Mouse (Mus musculus): ENCODE measurements at regions not wholly inside any gene's neighbourhood (a gene's known extent, or its start where the extent isn't known, plus 50 kb on each side); places are given as distances from the start of the nearest gene placed in this dataset.
A peak's percentile ranks its signal among the peaks of the same experiment; 100 is the strongest.
"Not testable (repeated sequence)": the region's sequence is repeated elsewhere in the genome, so short reads cannot be mapped to it uniquely, and the experiment has no call there.

DNA sequence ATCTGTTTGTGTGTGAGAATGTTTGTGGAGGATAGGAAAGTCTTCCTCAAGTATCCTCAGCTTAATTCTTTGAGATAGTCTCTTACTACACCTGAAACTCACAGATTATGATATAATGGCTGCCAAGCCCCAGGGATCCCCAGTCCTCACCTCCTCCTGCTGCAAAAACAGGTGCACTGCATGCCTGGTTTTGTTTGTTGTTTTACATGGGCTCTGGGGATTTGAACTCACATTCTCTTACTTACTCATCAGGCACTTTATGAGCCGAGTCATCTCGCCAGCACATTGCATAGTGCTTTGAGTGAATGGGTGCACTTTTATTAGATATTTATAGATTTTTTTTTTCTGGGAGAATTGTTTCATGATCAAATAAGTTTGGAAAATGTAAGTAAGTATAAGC, 56.3 kb downstream of the Mterf1b start:
- DNase-seq (ENCODE audit: low read depth, low spot score) = no peak

DNA sequence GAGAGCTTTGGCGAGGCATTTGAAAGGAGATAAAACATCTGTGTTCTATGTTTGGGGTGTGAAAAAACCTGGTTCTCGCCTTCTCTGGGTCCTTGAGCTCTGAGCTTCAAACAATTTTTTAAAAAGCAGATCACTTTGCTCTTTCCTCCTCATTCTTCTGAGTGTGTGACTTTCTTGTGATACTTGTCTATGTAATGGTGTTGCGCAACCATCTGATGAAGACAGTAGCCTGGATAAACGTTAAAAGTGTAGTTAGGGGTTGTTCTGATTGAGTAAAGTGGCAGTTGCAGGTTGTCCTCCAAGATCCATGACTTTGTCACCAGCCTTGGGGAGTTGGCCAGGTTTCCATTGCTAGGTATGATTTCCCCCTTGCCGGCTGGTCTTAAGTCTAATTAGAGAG, 62.1 kb downstream of the Mterf1b start:
- DNase-seq (ENCODE audit: low read depth, low spot score) = not testable (repeated sequence)

DNA sequence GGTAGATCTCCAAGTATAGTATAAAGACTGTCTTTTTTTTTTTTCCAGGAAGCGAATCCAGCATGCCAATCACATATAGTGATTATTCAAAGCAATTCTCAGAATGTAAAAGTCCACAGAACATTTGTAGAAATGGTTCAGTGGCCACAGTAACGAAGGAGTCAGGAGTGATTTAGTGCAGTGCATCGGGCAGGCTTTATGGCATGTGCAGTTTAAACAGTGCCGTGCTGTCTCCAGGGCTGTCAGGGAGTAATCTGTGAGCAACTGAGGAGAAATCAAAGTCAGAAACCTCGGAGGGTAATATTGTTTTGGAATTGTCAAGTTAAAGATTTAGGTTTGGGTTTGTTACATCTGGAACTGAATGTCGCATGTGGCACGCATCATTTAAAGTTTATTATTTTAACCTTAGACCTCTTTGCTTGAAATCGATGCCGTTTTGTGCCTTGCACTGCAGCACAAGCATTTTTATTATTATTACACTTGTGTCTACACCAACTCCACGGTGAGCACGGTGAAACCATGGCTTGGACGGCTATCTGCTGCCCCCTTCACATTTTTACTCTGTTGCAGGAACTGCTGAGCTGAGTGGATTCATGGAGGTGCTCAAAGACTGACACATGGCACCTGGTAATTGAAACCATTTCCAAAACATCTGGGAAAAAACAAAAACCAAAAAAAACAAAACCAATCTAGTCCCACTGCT, 65.0 kb downstream of the Mterf1b start:
- DNase-seq (ENCODE audit: low read depth, low spot score) = no peak

DNA sequence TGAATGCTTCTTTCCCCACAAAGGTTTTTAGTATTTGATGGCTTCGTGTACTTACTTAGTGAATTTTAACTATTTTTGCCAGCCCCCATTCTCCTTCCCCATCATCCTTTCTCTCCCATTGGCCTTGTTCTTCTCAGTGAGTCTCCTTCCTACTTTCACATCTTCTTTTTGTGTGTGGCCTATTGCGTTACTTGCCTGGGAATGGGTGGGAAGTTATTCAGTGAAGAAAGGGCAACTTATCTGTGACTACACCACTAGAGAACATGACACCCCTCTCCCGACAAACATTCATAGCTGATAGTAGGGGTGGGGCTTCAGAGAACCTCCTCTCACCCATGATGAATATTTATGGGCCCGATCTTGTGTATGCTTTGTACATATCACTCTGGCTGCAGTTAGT, 67.1 kb downstream of the Mterf1b start:
- no peak for DNase-seq (ENCODE audit: low read depth, low spot score)

DNA sequence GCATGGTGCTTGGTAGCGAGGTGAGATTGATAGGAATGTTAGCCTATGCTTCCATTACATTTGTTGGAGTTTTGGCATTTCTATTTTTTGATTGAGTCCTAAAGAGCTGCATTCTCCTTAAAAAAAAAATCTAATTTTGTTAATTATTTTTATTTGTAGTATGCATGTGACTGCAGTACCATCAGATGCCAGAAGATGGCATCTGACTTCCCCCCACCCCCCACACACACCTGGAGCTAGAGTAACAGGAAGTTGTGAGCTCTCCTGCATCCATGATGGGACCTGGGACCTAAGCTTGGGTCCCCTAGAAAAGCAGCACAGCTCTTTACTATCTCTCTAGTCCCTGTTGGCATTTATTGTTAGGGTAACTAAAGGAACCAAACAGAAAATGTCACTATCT, 70.5 kb downstream of the Mterf1b start:
- no peak for DNase-seq (ENCODE audit: low read depth, low spot score)

DNA sequence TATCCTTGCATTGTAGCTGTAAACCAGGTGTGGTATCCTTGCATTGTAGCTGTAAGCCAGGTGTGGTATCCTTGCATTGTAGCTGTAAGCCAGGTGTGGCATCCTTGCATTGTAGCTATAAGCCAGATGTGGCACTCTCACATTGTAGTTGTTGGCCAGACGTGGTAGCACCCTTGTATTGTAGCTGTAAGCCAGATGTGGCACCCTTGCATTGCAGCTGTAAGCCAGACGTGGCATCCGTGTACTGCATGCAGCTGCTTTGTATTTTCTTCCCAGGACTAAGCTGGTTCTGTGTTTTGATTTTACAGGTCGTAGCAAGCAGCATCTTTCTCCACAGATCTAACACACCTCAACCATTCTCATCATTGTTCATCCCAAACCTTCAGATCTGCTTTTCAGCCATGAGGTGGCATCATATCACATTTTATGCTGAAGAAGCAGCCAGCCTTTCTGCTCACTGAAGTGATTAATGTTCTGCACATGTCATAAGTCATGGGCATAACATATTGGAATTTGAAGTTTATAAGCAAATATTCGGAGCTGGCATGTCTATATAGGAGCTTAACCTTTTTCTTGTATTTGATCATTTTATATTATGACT, 71.5 kb downstream of the Mterf1b start:
- peak; percentile 22 for DNase-seq (ENCODE audit: low read depth, low spot score)

DNA sequence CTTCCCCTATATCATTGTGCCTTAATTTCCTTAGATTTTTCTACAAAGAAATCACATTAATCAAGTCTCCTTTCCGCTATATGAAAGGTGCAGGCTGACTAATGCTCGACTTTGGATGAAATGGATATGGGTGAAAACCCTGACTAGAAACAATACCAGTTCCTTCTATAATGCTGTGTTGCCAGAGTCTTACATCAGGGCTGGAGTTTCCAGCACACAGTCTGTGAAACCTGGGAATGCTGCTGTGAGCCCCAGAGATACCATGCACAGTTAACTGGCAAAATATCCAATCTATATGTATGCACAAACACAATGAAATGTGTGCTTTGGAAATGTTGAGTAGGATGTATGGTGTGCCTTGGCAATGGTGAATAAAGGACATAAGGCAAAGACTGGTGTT, 75.5 kb downstream of the Mterf1b start:
- DNase-seq (ENCODE audit: low read depth, low spot score) = no peak

DNA sequence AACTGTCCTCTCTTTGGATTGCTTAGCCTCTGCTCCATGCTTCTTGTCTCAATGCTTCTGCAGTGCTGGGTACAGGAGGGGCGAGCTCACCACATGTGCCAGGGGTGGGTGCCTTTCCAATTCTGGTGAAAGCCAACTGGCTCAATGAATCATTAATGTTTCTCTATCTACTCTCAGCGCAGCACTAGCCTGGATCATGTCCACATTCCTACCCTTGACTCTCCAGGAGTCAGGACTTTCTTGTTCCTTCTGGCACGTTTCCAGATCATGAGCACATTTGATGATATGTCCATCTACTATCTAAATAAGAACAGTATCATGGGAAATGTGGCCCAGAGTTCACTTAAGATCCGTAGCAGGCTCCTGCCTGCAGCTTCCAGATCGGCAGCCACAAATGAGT, 80.8 kb downstream of the Mterf1b start:
- no peak for DNase-seq (ENCODE audit: low read depth, low spot score)

DNA sequence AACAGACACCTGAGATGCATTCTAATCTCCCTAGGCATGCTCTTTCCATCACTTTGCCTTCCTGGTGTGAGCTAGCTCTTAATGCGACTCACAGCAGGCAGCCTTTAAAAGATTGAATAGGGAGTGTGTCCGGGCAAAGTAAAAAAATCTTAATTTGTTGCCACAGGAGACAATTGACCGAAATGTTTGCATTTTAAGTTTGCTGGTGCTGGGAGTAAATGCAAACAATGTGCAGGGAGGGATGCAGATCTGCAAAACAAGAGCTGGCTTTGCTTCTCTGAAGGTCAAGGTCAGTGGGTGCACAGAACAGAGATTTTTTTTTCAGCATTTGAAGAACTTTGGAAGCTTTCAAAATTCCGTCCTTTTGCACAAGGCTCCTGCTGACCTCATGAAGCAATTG, 111.4 kb downstream of the Mterf1b start:
- DNase-seq (ENCODE audit: low read depth, low spot score) = no peak

DNA sequence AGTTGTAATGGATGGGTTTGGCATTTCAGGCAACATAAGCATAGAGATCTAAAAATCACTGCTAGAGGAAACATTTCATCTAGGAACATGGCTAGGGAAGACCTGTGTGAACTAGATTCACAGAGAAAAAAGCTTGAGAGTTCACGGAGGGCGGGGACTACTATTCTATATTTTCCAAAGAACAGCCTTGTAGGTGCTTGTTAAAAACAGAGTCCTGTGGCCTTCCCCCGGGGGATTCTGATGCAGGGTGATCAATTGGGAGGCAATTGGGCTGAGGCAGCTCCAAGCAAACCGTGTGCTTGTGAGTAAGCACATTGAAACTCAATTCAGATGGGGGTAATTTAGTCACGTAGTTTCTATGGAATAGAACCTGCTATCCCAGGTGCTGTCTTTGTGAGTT, 112.0 kb downstream of the Mterf1b start:
- no peak for DNase-seq (ENCODE audit: low read depth, low spot score)

DNA sequence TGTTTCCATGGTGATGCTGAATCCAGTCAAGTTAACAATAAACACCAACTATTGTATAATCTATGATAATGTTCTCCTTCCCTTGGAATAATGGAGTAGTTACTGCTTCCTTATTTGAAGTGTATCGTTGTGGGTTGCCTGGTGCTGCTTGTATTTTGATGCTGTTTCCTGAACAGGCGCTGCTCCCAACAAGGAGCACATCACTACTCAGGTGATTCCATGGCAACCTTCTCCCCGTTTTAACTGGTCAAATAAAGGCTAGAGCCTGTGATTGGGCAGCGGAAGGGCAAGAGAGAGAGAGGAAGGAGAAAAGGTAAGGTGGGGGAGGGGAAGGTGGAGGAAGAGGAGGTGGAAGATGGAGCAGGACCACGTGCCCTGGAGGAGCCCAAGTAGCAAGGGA, 116.3 kb downstream of the Mterf1b start:
- DNase-seq (ENCODE audit: low read depth, low spot score) = no peak

DNA sequence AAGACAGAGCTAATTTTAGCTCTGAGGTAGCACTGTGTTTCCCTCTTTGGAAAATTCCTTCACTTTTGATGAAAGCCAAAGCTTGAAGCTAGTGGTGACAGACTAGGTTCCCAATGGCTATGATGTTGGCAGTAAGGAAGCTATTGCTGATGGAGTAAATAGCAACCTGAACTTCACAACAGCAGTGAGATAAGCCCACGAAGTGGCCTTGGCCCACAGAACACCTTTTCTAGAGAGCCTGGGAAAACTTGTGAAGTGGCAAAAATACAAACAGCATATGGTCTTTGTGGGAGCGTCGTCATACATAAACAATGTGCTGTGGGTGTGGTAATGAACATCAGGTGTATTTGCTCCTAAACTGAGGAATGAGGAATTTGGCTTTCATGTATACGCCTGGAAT, 119.0 kb downstream of the Mterf1b start:
- no peak for DNase-seq (ENCODE audit: low read depth, low spot score)

DNA sequence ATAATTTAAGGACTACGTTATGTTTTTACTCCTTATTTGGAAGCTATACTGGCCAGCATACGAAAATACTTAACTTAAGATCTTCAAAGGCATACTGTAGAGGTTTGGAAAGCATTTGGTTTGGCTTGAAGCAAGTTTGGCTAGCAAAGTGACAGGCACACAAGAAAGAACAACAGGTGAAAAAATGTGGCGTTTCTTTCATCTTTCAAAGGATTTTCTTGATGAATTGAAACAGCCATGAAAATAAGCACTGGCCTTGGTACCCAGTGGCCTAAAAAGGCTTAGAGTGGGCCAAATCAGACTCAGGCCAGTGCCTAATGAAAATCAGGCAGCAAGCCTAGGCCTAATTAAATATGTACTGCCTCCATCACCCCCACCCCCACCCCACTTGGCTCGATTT, 119.4 kb downstream of the Mterf1b start:
- DNase-seq (ENCODE audit: low read depth, low spot score) = no peak

DNA sequence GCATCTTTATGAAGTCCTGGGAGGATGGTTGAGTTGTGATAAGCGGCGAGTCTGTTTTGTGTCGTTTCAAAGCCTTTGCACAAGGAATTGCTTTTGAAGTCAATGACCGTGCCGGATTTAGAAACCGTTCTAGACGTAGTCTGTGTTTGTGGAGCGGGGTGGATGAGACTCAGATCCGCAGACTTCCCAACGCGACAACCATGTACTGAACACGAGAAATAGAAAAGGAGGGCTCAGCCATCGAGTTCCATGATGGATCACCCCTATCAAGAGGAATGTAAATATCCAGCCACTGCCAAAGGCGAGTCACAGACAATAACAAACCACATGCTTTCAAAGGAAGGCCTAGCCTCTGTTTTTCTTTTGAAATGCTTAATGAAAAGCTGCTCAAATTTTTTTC, 120.5 kb downstream of the Mterf1b start:
- no peak for DNase-seq (ENCODE audit: low read depth, low spot score)

DNA sequence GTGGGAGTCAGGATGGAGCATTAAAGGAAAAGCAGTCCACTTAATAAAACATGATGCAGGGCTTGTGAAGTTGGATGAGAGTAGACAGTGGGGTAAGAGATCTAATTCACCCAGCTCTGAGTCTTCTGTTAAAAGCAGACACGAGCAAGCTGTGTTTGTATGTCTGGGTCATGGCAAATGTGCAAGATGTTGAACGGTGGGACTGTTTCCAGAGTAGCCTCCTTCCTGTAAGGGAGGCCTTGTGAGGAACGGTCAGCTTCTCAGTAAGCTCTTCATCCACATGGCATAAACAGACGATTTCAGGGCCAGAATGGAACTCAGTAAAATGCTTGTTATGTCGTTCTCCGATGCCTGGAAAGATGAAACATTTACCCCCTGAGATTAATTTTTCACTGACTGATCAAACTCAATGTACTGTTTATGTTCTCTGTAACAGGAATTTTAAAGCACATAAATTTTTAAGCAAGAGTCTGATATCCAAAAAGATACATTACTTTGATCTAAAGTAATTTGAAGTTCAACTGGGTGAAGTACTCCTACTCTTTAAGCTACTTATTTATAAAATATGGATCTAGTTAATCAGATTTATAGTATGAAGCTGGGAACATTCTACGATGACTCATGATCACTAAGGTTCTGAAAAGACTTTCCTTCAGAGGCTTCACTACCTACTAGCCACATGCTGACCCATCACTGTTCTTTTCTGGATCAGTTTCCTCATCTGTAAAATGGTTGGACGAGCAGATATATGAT, 130.6 kb downstream of the Mterf1b start:
- no peak for DNase-seq (ENCODE audit: low read depth, low spot score)

DNA sequence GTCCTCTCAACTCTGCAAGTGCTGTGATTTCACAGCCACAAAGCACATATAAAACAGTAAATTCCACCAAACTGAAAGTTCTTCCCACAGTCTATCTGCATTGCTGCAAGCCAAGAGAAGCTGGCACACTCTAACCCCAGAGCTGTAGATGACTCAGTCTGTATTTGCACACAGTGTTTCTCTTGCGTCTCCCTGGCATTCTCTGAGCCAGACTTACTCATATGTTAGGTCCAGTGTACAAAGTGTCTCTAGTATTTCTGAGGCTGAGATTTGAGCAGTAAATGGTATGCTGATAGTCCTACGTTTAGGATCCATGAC, 131.2 kb downstream of the Mterf1b start:
- no peak for DNase-seq (ENCODE audit: low read depth, low spot score)

DNA sequence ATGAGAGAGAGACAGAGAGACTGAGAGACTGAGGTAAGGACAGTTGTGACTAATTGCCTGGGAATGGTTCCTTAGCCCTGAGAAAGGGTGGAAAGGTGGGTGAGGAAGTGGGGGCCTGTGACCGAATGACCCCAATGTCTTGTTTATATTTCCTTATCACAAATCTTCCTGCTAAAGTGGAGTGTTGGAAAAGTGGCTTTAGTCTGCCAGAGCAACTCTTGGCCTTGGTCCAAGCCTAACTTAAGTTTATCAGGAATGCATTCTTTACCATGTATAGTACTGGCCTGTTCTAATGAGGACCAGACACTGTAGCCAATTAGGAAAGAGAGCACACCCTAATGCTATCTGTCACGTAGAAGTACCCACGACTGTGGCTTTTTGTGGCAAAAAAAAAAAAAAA, 133.6 kb downstream of the Mterf1b start:
- DNase-seq (ENCODE audit: low read depth, low spot score) = no peak

DNA sequence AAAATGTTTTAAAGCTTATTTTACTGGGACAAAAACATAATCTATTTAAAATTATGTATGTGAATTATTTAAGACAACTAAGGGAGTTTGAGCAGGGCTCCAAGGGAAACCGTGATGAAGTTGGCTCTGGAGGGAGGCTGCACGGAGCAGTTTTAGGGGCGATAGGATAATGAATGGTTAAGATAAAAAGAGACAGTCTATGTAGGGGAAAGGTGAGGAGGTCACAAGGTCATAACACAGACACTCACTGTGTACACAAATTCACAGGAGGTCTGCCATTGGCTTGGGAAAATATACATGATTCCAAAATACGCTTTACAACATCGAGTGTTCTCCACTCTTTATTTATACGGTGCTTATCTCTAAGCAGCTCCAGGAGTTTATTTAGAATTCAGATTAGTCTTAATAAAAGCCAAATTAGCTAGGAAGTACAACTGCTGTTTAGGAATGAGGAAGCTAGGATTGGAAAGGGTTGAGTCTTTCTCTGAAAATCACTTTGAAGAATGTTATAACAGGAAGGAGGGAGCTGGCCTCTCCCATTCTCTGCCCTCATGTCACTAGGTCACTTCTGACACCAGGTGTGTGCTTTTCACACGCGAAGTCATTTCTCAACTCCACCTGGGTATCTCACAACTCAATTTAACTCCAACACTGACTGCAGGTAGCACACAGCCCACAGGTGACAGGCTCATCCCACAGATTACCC, 134.3 kb downstream of the Mterf1b start:
- DNase-seq (ENCODE audit: low read depth, low spot score) = no peak

DNA sequence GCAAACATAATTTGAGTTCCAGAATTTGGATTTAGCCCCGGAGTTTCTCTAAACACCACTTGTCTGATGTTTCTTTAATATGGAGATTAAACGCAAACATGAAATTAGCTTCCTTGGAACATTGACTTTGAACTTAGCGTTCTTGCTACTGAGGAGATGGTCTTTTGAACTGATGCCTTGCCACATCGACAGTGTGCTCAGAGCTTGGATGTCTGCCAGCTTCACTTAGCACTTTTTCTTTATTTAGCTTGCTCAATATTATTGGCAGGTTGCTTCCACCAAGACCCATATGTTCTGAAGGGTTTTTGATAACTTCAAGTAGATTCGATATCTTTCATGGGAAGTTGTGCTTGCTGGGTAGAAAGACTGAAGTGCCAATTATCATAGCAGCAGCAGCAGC, 143.5 kb downstream of the Mterf1b start:
- DNase-seq (ENCODE audit: low read depth, low spot score) = no peak

DNA sequence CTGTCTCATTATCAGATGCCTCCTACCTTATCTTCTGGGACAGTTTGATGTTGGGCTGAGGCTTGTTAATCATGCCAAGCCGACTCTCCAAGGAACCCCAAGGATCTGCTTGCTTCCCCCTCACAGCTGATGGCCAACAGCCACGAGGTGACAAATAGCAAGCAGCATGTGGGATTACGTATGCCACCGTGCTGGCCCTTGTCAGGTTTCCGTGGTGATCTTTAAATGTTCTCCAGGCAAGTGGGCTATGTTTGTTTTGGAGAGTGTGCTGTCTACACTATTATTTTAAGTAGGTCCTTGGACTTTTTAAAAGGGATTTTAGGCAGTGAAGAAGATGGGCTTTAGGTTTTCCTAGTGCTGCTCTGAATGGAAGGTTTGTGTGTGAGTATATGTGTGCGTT, 149.8 kb downstream of the Mterf1b start:
- no peak for DNase-seq (ENCODE audit: low read depth, low spot score)

DNA sequence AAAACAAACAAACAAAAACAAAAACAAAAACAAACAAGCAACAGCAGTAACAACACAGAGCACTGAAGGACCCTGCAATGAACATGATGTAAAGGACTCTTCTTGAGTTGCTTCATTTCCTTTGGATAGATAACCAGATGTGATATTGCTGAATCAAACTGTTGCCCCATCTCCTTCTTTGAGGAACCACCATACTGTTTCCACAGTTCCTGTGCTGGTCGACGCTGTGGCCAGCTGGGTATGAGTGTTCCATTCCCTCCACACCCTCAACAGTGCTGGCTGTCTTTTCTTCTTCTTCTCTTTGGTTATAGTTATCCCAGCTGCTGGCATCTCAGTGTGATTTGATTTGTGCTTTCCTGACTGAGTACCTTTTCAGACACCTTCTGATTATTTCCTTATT, 152.3 kb downstream of the Mterf1b start:
- no peak for DNase-seq (ENCODE audit: low read depth, low spot score)

DNA sequence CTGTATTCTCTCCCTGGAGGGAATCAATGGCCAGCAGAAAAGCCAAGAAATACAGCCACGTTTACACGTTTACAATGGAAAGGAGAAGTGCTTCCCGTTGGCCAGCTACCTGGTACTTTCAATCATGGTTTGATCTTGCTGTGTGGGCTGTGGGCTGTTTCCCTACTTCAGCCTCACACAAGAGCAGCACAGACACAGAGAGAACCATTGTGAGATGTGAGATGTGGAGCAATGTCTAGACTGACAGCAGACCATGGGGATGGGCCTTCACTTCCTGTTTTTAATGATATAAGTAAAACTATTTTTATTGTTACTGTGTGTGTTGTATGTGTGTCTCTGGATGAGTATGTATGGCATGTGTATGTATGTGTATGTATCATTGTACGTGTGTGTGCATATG, 156.2 kb downstream of the Mterf1b start:
- no peak for DNase-seq (ENCODE audit: low read depth, low spot score)

DNA sequence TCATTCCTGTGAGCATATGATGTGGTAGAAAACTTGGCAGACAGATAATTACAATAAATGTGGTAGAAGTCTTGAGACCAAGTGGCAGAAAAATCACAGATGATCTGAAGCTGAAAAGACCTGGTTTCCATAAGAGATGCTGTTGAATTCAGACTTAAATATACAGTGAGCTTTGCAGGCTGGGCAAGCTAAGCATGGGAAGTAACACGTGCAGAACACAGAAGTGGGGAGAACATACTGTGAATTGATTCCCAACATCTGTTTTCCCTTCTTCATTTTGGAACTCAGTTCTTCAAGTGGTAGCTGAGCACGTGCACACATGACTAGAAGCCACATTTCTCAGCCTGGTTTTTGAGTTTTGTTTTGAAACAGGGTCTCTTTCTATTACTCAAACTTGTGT, 157.8 kb downstream of the Mterf1b start:
- no peak for DNase-seq (ENCODE audit: low read depth, low spot score)

All from retina, adult 2 months (tissue).